Mouse (Mus musculus): ENCODE measurements at regions not wholly inside any gene's neighbourhood (a gene's known extent, or its start where the extent isn't known, plus 50 kb on each side); places are given as distances from the start of the nearest gene placed in this dataset.
"Not testable (repeated sequence)": the region's sequence is repeated elsewhere in the genome, so short reads cannot be mapped to it uniquely, and the experiment has no call there.

- H3K36me3 ChIP-seq (ENCODE audit: control insufficient read depth, insufficient read depth) = no peaks in the 10 kb centered on the region
- no peak overlapping the region for H3K27ac ChIP-seq (ENCODE audit: low read depth, low read length)
- H3K4me3 ChIP-seq (ENCODE audit: low read depth, low read length) = no peak overlapping the region
- H3K27me3 ChIP-seq (replicated peaks; ENCODE audit: control insufficient read depth, insufficient read depth, low read length) = no peaks in the 10 kb centered on the region
- H3K4me2 ChIP-seq (replicated peaks; ENCODE audit: low read depth) = no peak overlapping the region
- H3K9me3 ChIP-seq (ENCODE audit: control insufficient read depth) = no peaks in the 10 kb centered on the region
- no peak overlapping the region for H3K9ac ChIP-seq (ENCODE audit: low read depth, low read length)
- H3K4me1 ChIP-seq (replicated peaks; ENCODE audit: control insufficient read depth, insufficient read depth, low read length) = no peaks in the 10 kb centered on the region
- WGBS = 86% methylated on average over 3 of the region's 3 CpGs
- no peak for ATAC-seq
- TF ChIP-seq CTCF (IDR thresholded peaks at IDR 0.05; ENCODE audit: low read depth) = peak; percentile 38
Measured at GRCm38 (mm10) chr5:64586933-64587332, 216.3 kb upstream of the Klf3 start.

GRCm38 (mm10) chr5:64587895-64588738 is 215.1 kb upstream of the Klf3 start:
- no peak overlapping the region for H3K9ac ChIP-seq (ENCODE audit: low read depth, low read length)

GRCm38 (mm10) chr5:64588768-64589167 is 214.4 kb upstream of the Klf3 start:
- ATAC-seq = not testable (repeated sequence)

More at GRCm38 (mm10) chr5:64587895-64588738, 215.1 kb upstream of the Klf3 start:
- Histone ChIP-seq H3K27me3 (replicated peaks; ENCODE audit: control insufficient read depth, insufficient read depth, low read length) (no peaks in the 10 kb centered on the region), H3K4me2 (replicated peaks; ENCODE audit: low read depth) (0 out of 2 replicates have a peak overlapping the region, but pooled peaks have one; percentile 4), H3K4me3 (ENCODE audit: low read depth, low read length) (no peak overlapping the region), H3K36me3 (ENCODE audit: control insufficient read depth, insufficient read depth) (no peaks in the 10 kb centered on the region), H3K27ac (ENCODE audit: low read depth, low read length) (peak overlapping the region; percentile 1; the same call in 1 of the 2 replicates), H3K4me1 (replicated peaks; ENCODE audit: control insufficient read depth, insufficient read depth, low read length) (no peaks in the 10 kb centered on the region), H3K9me3 (ENCODE audit: control insufficient read depth) (no peaks in the 10 kb centered on the region)
- ATAC-seq = peak; percentile 86
- TF ChIP-seq CTCF (IDR thresholded peaks at IDR 0.05; ENCODE audit: low read depth) = no peak
- 7% methylated on average over 8 of the region's 8 CpGs for WGBS

GRCm38 (mm10) chr5:64590036-64590435 is 213.2 kb upstream of the Klf3 start:
- no peak overlapping the region for H3K4me2 ChIP-seq (replicated peaks; ENCODE audit: low read depth)
- TF ChIP-seq CTCF (IDR thresholded peaks at IDR 0.05; ENCODE audit: low read depth) = no peak
- H3K9me3 ChIP-seq (ENCODE audit: control insufficient read depth) = no peaks in the 10 kb centered on the region
- H3K9ac ChIP-seq (ENCODE audit: low read depth, low read length) = no peak overlapping the region
- no peaks in the 10 kb centered on the region for H3K36me3 ChIP-seq (ENCODE audit: control insufficient read depth, insufficient read depth)
- H3K27ac ChIP-seq (ENCODE audit: low read depth, low read length) = no peak overlapping the region
- no peaks in the 10 kb centered on the region for H3K4me1 ChIP-seq (replicated peaks; ENCODE audit: control insufficient read depth, insufficient read depth, low read length)
- no peak for ATAC-seq
- H3K27me3 ChIP-seq (replicated peaks; ENCODE audit: control insufficient read depth, insufficient read depth, low read length) = no peaks in the 10 kb centered on the region
- WGBS = 91% methylated on average over 5 of the region's 5 CpGs
- no peak overlapping the region for H3K4me3 ChIP-seq (ENCODE audit: low read depth, low read length)

More at GRCm38 (mm10) chr5:64588768-64589167, 214.4 kb upstream of the Klf3 start:
- H3K9me3 ChIP-seq (ENCODE audit: control insufficient read depth); H3K4me2 ChIP-seq (replicated peaks; ENCODE audit: low read depth); H3K9ac ChIP-seq (ENCODE audit: low read depth, low read length); H3K27me3 ChIP-seq (replicated peaks; ENCODE audit: control insufficient read depth, insufficient read depth, low read length); H3K4me1 ChIP-seq (replicated peaks; ENCODE audit: control insufficient read depth, insufficient read depth, low read length); H3K27ac ChIP-seq (ENCODE audit: low read depth, low read length); H3K36me3 ChIP-seq (ENCODE audit: control insufficient read depth, insufficient read depth); H3K4me3 ChIP-seq (ENCODE audit: low read depth, low read length): not testable (repeated sequence)
- 89% methylated on average over 8 of the region's 8 CpGs for WGBS

GRCm38 (mm10) chr5:64590747-64591146 is 212.4 kb upstream of the Klf3 start:
- Histone ChIP-seq H3K9ac (ENCODE audit: low read depth, low read length) (no peak overlapping the region), H3K4me2 (replicated peaks; ENCODE audit: low read depth) (no peak overlapping the region), H3K9me3 (ENCODE audit: control insufficient read depth) (no peaks in the 10 kb centered on the region), H3K4me1 (replicated peaks; ENCODE audit: control insufficient read depth, insufficient read depth, low read length) (no peaks in the 10 kb centered on the region), H3K4me3 (ENCODE audit: low read depth, low read length) (no peak overlapping the region), H3K27ac (ENCODE audit: low read depth, low read length) (no peak overlapping the region), H3K27me3 (replicated peaks; ENCODE audit: control insufficient read depth, insufficient read depth, low read length) (no peaks in the 10 kb centered on the region), H3K36me3 (ENCODE audit: control insufficient read depth, insufficient read depth) (no peaks in the 10 kb centered on the region)
- WGBS = 77% methylated on average over 1 of the region's 1 CpGs
- TF ChIP-seq CTCF (IDR thresholded peaks at IDR 0.05; ENCODE audit: low read depth) = no peak
- ATAC-seq = no peak

- 99% methylated on average over 2 of the region's 2 CpGs for WGBS
- no peak for ATAC-seq
- no peaks in the 10 kb centered on the region for H3K4me1 ChIP-seq (replicated peaks; ENCODE audit: control insufficient read depth, insufficient read depth, low read length)
- no peaks in the 10 kb centered on the region for H3K9me3 ChIP-seq (ENCODE audit: control insufficient read depth)
- H3K27me3 ChIP-seq (replicated peaks; ENCODE audit: control insufficient read depth, insufficient read depth, low read length) = no peaks in the 10 kb centered on the region
- no peak overlapping the region for H3K27ac ChIP-seq (ENCODE audit: low read depth, low read length)
- no peak overlapping the region for H3K4me3 ChIP-seq (ENCODE audit: low read depth, low read length)
- H3K4me2 ChIP-seq (replicated peaks; ENCODE audit: low read depth) = no peak overlapping the region
- TF ChIP-seq CTCF (IDR thresholded peaks at IDR 0.05; ENCODE audit: low read depth) = no peak
- H3K36me3 ChIP-seq (ENCODE audit: control insufficient read depth, insufficient read depth) = no peaks in the 10 kb centered on the region
- no peak overlapping the region for H3K9ac ChIP-seq (ENCODE audit: low read depth, low read length)
Measured at GRCm38 (mm10) chr5:64591792-64592191, 211.4 kb upstream of the Klf3 start.

Measured in intestine, postnatal 0 days (tissue).